Mouse (Mus musculus) liver, postnatal 0 days (tissue): ENCODE measurements around the gene Nedd9.

Experiments
- CTCF ChIP-seq: sonication (generic); IDR thresholded peaks from 2 replicates; pipeline ENCODE4 v1.5.1; 2016; ENCODE audit warnings: antibody characterized with exemption, low read depth
- EP300 ChIP-seq: IDR thresholded peaks from 2 replicates; pipeline ENCODE4 v1.6.1; 2016; ENCODE audit warnings: antibody characterized with exemption, low read depth, mild to moderate bottlenecking

GRCm38 (mm10) chr13:41384896-41385295 lies 102.3 kb downstream of the Nedd9 start:
- TF ChIP-seq CTCF = no peak
- no peak for TF ChIP-seq EP300
